Mouse (Mus musculus) adipocyte (in vitro differentiated cells): ENCODE measurements around the gene Olfr1025-ps1.

Source experiments
- DNase-seq: peaks from one replicate; pipeline ENCODE4 v3.0.0-alpha.2; 2016; ENCODE audit warnings: low spot score

Gene Olfr1025-ps1

DNA sequence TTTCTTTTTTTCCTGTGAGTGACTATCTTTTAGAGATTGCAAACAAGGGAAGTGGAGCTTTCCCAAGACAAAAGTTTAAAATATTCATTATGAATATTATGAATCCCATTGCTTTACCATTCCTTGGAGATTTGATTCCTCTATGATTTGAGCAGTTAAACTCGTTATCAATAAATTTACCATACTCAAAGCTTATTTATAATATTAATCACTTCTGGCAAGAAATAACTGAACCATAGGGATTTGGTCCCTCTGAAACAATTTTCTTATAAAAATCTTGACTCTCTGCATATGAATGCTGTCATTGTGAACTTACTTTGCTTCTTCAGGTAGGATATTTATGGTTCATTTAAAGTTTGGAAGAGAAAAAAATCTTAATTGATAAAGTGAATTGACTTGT is at the start of gene Olfr1025-ps1:
Gene Olfr1025-ps1, plus strand, starts transcription at position 301 of the 400 bp plus-strand sequence.
- no peak for DNase-seq

DNA sequence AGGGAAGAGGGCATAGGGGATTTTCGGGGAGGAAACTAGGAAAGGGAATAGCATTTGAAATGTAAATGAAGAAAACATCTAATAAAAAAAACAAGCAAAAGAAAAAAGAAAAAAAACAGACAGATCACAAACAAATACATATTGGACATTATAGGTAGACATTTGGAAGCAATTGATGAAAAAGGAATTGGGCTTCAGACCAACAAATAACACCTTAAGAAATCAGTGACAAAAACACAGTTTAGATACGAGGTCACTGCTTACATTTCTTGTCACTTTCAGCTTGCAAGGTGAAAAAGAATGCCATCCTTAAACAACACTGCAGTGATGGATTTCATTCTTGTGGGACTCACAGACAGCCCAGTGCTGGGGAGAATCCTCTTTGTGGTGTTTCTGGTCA is 46.7 kb upstream of the Olfr1025-ps1 start, which contains the start of gene Olfr1022:
Gene Olfr1022, plus strand, starts transcription at position 301 of the 400 bp plus-strand sequence.
- DNase-seq, result no peak

DNA sequence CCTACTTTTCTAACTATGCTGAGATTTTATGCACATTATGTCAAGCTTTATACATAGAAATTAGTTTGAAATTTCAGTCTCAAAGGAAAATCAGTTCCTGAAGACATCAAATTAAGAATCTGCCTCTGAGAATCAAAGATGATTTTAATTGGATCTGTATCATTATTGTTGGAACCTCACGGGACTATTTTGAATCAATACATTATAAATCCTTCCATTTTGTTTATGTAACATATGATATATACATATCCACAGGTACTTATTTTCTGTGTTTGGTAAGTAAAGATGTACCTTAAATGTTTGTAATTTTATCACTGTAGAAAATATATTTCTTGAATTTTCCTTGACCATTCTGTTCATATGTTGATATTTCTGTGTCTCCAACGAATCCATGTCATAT is 29.7 kb upstream of the Olfr1025-ps1 start, which contains the start of gene Olfr1023:
Gene Olfr1023, plus strand, starts transcription at position 301 of the 400 bp plus-strand sequence.
- no peak for DNase-seq

DNA sequence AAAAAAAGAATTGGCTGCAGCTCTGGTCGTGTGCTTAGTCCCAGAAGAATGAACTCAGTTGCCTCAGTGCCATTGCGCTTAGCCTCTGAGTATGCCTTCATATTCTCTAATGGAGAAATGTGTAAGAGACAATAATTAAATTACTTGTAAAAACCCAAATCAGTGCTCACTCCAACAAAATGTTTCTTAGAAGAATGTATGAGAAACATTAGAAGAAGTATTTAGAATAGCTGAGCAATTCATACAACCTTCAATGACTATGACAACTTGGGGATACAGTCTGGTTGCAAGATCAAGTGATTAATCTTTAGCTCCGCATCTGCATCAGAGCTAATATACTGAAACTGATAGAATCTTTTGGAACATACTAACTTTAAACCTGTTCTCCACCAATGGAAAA is 10.0 kb upstream of the Olfr1025-ps1 start, which contains the start of gene Olfr1024:
Gene Olfr1024, minus strand, starts transcription at position 101 of the 400 bp plus-strand sequence.
- no peak for DNase-seq

DNA sequence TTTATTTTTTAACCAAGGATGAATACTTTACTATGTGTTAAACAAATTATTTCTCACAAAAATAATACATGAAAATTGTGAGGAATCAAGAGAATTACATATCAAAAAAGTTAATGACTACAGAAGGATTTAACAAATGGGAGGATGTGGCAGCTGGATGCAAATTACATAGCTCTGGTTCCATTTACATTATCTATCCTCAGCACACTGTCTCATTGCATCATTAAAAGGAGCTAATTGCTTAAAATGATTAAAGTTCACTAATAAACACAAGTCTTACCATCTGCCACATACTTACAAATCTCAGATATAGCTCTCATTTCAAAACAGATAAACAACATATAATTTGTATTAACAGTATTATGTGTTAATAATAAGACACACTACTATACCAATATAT is 1.8 kb upstream of the Olfr1025-ps1 start:
- no peak for DNase-seq

DNA sequence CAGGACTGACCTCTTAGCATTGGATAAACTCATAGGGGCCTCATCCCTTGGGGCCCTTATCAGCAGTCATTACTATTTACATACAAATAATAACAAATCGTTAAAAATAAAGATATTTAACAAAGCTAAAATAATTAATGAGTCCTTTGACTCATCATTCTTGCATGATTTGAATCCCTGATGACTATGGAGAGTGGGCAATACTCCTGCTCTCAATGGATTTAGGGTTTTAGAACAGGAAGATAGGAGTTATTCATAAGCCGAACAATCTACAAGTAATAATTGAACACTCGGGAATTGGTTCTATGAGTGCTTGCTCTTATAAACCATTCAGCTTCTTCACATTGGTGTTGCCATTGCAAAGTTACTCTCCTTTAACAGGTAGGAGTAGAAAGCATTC is 6.3 kb downstream of the Olfr1025-ps1 start, which contains the start of gene Olfr1026:
Gene Olfr1026, plus strand, starts transcription at position 301 of the 400 bp plus-strand sequence.
- DNase-seq, result no peak

DNA sequence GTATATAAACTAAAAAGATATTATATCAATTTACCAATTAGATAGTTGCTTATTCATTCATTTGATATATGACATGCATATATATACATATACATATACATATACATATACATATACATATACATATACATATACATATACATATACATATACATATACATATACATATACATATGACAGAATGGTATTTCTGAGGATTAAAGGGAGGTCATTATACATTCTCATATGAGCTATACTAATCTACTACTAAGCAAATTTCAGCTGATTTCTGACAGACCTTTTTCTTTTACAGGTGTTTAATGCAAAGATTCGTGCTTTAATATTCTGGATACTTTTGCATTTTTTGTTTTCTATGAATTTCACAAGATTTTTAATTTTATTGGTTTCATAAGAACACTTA is 35.1 kb downstream of the Olfr1025-ps1 start, which contains the start of gene Olfr1028:
Gene Olfr1028, plus strand, starts transcription at position 301 of the 400 bp plus-strand sequence.
- no peak for DNase-seq
